Mouse (Mus musculus): ENCODE data around the gene Fsip1.
A peak's percentile ranks its signal among the peaks of the same experiment; 100 is the strongest.
"Not testable (repeated sequence)": the region's sequence is repeated elsewhere in the genome, so short reads cannot be mapped to it uniquely, and the experiment has no call there.

The Fsip1 gene

DNA sequence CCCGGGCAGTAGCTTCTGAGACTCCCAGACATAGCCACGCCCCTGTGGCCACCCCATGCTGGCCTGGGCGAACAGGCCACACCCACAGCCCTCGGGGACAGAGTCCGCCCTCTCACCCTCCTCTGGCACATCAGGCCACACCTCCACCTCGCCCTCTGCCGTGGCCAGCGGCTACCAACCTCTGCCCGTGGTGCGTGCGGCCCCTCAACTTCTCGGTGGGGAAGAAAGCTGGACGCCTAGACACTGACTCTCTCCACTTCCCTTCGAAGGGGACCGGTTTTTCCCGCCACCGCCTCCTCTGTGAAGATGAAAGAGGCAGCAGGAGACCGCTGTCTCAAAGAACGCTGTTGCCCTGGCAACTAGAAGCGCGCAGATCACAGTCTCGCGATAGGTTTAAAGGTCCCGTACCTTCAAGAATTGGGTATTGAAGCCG is at the start of gene Fsip1:
Gene Fsip1 (minus strand): TSS at position 346 of the 433 bp plus-strand sequence.
- peak; percentile 80 for DNase-seq

DNA sequence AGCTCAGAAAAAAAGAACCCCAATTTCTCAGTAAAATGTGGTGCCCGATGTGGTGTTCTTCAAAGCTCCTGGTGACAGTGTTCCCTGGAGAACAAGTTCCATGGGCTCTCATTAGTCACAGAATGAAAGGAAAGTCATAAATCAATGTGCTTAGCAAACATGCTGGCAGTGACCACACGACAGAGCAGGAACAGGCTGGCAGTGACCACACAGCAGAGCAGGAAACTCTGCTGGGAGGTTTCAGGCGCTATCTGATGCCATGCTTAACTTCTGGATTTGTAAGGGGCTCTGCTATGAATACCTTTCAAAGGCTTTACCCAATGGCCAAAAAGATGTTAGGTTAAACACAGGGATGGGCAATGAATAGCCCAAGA is 49.7 kb upstream of the Fsip1 start:
- DNase-seq: no peak

DNA sequence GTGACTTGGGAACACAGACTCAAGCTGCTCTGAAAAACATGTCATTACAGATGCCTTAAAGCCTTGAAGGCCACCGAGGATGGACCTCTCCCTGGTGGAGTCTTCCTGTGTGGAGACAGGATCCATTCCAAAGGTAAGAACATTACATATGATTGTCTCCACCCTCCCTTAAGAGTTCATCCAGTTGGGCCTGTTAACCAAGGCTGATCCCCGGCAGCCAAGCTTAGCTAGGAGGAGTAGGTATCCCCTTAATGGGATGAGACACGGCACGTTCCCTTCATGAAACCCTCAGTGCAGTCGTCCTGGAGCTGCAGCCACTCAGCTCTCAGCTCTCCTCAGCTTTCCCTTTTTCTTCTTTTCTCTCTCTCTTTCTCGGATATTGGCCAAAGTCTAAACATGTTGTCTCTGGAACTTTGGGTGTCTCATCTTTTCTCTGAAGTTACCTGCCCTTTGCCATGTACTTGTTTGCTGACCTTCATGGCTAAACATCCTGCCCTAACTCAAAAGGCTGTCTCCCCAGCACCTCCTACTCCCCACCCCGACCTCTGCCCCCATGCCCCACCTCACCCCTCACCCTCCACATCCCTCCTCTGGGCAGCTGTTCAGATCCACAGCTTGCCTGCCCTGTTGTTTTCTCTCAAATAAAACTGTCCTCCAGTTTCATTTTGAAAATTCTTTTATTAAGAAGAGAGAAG is 49.2 kb upstream of the Fsip1 start:
- DNase-seq: no peak

DNA sequence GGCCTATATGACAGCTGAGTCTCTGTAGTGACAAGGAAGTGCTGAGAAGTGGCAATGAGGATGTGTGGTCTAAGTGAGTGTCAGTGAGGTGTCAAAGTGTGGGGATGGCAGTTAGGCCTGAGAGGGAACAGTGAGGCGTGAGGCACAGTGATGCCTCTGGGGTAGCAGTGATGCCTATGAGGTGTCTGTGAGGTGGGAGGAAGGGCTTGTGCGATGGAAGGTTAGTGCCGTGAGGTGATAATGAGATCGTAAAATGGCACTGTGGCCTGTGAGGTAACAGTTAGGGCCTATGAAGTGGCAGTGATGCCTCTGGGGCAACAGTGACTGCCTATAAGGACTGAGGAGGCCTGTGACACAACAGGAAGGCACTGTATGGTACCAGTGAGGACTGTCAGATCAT is 46.7 kb upstream of the Fsip1 start:
- DNase-seq: no peak

DNA sequence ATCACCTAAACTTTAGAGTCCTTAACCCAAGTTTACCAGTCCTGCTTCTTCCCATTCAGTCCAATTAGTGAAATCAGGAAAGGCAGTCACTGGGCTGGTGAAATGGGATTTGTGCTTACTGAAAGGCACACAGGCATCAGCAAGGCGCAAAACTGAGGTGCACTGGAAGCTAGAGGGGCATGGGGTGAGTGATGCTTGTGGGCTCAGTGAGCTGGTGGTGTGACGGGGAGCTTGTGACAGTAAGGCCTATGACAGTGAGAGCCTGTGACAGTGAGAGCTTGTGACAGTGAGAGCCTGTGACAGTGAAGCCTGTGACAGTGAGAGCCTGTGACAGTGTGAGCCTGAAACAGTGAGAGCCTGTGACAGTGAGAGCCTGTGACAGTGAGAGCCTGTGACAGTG is 44.9 kb upstream of the Fsip1 start:
- no peak for DNase-seq

DNA sequence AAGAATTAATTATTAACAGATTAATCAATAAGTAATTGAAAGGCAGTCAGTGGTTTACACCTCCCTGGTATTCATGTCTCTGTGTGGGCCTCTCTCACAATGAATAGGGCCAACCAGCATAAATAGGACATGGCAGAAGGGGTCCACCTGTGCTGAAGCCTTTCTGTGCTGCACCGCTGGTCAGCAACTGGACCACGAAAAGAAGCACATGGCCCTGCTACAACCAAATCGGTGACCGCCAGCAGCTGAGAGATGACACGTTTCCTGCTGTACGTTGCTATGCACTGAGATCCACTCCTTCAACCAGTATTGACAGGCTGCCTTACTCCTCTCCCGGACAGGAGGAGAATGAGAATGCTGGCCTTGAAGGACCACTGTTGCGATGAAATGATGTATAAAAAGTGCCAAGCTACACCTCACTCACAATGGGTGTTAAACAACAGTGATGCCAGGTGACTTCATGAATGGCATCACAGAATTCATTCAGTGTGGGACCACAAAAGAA is 44.3 kb upstream of the Fsip1 start:
- no peak for DNase-seq

DNA sequence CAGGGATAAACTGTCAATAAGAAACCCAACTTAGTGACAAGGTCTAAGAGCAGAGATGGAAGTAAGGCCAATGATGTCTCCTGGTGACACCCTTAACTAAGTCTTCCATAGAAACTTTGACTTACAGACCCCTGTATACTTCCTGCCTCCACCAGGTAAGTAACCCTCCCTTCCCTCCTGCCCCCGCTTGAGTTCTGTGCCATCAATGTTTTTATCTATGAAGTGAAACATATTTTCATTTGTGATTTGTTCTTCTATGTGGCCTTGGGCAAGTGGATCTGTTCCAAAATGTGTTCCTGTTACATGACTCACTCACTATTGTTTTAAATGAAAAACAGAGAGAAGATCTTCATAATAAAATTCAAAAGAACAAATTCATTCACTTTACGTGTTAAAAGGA is 43.2 kb upstream of the Fsip1 start:
- DNase-seq: no peak

DNA sequence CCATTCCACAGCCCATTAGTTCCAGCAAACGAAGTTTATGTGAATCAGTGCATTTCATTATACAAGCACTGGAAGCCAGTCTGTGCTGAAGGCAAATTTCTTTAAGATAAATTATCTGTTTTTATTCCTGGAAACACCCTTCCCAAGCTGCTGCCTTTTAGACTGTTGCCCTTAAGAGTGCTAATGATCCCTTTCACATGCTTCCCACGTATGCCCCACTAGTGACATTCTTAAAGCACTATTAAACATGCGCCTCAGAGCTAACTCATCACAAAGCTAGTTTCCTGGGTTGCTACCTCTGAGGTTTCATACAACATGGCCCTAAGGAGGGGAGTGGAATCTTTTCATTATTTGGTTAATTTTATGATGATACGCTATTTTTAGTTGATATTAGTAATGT is 41.8 kb upstream of the Fsip1 start:
- DNase-seq: no peak

DNA sequence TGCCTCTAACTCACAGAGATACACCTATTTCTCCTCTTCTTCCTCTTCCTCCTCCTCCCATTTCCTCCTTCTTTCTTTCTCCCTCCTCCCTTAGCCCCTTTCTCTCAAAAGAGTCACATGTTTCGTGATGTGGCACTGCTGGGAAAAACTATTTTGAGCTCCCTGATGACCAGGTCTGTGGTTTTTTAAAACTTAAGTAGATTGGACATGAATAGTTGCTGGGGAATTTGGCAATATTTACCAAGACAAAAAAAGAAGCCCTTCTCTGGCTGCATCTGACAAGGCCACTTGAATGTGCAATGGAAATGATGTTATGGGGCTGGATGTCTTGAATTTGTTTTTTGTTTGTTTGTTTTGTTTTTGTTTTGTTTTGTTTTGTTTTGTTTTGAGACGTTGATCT is 41.2 kb upstream of the Fsip1 start:
- DNase-seq: no peak

DNA sequence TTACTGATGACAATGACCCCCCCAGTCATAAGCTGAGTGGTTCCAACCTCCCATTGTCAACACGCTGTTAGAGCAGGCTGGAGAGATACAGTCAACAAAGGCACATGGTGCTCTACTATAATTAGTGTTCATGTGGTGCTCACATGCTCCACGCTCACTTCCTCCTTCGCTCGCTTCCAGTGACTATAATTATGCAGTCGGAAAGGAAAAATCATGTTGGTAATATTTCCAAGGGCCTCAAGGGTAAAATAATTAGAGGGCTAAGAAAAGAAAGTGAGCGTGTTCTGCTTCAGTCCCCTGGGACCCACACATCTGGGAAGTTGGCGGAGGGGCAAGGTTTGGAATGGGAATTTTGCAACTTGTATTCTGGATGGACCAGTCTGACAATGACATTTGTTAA is 38.7 kb upstream of the Fsip1 start:
- DNase-seq: no peak

DNA sequence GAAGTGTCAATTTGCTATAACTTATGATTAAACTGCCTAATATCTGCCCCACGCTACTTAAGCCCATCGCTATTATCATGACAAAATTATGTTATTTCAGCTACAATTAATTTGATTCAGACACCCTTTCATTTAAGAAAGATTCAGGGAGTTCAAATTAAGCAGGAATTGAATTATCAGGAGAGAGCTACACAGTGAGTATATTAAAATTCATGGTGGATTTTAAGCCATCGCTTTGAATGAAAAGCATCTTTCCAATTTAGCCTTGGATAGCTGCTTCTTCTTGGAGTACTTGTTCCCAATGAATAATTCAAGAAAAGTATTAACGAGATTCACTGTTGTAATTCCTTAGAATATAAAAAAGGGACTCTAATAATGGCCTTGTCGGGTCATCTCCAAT is 36.8 kb upstream of the Fsip1 start:
- DNase-seq: no peak

DNA sequence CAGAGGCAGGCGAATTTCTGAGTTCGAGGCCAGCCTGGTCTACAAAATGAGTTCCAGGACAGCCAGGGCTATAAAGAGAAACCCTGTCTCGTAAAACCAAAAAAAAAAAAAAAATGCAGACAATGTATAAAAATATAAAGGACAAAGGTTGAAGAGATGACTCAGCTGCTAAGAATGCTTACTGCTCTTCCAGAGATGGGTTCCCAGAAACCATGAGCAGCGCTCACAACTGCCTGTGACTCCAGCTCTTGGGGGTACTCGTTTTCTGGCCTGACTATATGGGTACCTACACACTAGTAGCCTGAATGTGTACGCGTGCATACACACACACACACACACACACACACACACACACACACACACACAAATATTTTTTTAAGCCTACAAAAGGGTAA is 32.3 kb upstream of the Fsip1 start:
- DNase-seq: not testable (repeated sequence)

DNA sequence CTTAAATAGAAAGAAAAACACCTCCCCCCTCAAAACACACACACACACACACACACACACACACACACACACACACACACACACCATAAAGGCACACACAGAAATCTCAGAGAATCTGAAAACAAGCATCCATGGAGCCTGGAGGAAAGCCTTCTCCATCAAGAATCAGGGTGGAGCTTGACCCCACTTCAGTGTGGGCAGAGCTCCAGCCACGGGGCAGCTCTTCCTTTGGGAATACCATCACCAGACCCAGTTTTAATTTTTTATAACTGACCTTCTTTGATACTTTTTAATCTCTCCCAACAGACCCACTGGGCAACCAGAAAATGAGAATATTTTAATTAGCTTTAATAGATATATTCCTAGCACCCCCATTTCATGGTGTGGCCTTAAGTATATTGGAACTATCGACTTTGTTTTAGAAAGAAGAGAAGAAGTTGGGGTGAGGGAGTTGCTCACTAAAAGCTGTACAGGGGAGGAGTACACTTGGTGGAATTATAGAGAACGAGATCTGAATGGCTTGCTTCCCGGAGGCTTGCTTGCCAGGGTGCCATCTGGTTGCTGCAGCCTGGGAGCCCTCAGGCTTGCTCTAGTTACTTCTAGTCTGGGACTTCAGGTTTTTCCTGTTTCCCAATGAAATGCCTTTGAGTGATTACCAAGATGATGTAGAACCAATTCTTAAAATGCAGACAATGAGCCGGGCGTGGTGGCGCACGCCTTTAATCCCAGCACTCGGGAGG is 31.7 kb upstream of the Fsip1 start:
- no peak for DNase-seq

DNA sequence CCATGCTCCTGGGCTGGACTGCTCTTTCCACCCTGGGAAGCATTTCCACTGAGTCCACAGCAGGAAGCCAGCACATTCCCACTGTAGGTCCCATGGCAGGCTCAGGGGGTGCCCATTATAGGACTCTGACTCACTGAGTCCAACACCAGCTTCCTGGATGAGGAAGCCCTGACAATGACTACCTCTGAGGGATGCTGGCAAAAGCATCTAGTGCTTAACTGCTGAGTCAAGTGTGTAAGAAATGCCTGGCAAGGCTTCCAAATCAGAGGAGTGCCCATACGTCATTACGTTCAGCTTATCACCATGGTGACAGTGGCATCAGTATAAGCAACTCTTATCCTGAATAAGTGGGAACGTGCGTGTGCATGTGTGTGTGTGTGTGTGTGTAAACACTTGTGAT is 30.9 kb upstream of the Fsip1 start:
- no peak for DNase-seq

DNA sequence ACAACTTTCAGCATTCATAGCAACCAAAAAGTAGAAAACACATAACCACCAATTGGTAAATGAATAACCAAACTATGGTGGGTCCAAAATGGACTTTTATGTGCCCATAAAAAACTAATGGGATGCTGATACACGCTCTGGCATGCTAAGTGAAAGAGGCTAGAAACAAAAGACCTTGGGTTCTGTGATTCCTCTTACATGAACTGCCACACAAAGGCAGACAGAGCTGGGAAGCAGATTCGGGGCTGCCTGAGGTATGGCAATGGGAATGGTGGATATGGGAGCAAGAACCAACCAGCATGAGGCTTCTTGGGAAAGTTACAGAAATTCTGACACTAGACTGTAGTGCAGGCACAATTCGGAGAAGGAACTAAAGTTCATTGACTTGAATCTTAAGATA is 25.7 kb upstream of the Fsip1 start:
- DNase-seq: no peak

DNA sequence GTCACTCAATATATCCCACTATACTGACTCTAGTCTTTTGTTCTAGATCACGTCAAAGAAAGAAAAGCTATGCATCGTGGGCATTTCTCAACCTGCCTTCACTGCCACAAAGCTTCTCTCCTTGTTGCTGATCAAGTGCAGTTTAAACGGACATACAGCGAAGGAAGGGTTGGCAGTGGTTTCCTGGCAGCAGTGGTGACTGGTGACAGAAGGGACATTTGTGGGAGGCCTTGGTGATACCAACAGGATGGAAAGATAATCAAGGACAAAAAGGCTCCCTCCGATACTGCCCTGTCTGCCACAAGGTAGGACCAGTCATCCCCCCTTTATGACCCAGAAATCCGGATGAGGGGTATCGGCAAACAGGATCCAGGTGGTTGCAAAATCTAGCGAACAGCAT is 21.5 kb upstream of the Fsip1 start:
- DNase-seq: no peak

DNA sequence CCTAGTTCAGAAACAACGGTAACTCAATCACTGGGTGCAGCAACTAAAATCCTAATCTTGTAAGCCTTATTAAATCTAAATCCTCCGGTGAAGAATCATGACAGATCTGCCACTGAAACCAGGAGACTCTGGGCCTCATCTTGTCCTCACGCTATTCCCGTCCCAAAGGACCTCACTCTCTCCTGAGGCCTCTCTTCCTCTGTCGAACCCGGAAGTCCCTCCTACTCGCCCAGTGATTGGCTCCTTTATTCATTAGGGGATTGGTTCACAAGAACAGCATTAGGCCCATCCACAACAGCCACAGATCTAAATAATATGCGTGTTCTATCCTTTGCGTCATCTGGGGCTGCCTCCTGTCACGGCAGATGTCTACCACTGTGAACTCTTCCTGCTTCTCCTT is 14.8 kb upstream of the Fsip1 start:
- DNase-seq: no peak

DNA sequence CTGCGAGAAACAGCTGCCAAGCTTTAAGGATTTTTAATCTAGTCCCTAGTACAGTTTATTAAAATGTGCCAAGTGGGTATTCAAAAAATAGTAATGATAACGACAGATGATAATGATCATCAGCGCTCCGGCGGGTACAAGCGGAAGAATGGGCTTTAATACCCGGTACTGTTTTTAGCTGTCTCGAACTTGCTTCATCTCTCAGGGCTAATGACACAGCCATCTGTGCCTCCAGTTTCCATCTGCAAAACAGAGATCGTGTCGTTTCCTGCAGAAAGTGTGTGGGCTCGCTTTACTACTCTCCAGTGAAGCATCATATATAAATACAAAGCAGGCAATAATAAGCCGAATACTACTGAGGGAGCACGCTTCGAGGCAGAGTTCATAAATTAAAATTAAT is 13.4 kb upstream of the Fsip1 start:
- DNase-seq: no peak

DNA sequence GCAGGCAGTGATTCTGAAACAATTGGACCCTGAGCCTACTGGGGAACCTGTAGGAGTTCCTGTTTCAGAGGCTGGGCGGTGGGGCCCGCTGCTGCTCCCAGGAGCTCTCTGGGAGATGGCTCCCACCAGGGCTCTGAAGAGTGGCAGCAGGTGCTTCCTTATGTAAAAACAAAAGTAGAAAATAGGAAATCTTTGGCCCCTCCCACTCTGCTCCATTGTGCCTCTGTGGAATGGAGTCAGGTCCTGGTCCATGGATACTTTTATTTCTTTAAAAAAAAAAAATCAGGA is 7.1 kb upstream of the Fsip1 start:
- DNase-seq: no peak

DNA sequence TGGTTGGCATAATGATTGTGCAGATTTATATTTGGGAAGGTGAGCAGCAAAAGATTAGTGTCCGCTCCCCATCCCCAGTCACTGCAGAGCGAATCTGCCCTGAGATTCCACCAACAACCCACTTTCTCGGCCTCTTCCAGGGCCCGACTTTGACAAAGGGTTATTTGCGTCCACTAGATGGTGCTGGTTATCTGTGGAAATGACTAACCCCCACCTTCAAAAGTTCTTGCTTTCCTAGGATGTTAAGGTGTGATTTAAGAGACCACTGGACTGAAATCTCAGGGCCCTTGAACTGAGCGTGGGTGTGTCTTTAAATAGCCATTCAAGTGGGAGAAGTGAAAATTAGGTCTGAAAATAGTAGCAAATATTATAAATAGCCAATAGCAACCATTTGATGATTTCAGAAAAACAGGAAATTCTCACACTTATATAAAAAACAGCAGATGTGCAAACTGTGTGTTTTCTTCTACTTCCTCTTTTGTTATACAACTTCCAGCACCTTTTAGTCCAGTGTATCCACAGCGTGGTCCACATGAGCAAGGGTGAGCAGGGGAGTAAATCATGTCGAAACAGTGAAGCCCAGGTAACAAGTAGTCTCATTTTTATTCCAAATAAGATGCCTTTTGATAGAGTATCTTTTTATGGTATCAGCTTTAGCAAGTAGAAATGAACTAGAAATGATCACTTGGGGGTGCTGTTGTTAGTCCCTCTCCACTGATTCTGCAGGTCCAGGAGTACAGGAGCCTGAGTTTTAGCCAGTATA is 6.6 kb upstream of the Fsip1 start:
- peak; percentile 31 for DNase-seq

DNA sequence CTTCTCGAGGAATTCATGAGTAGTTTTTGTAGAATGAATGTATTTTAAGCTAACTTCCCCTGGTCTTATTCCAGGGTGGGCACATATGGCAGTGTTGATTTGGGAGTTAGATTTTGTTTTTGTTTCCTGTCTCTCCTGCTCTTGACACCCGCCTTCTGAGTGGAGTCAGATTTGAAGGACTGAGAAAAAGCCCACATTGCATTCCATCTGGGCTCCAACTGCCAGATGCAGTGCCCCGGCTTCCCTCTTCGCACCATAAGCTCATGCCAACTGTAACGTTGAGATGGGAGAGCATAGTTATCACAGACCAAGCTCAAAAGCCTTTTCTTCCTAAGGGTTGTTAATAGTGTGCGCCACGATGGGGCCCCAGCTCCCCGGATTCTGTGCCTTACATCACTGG is 5.9 kb upstream of the Fsip1 start:
- peak; percentile 49 for DNase-seq

DNA sequence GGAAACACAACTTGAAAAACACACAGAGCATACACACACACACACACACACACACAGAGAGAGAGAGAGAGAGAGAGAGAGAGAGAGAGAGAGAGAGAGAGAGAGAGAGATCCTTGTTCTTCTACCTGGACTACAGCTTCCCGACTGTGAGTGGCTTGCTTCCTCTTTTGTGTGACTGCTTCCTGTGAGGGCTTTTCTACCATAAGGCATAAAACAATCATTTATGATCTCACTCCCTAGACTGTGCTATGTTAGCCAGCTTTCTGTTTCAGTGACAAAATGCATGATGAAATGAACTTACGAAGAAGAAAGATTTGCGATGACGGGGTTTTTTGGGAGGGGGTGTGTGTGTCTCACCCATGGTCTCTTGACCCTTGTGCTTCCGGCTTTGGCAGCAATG is 3.0 kb upstream of the Fsip1 start:
- DNase-seq: no peak

DNA sequence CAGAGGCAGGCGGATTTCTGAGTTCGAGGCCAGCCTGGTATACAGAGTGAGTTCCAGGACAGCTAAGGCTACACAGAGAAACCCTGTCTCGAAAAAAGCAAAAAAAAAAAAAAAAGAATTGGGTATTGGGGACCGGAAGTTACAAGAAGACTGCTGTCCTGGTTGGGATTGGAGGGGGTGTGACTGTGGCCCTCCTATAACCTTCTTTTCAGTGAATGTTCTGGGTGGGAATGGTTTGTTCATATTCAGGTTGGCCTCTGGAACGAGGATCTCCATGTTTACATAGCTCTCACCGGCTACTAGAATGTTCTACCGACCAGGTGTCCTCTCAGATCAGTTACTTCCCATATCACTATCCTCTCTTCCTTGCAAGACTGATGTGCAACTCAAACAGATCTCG is 328 bp upstream of the Fsip1 start:
- no peak for DNase-seq

DNA sequence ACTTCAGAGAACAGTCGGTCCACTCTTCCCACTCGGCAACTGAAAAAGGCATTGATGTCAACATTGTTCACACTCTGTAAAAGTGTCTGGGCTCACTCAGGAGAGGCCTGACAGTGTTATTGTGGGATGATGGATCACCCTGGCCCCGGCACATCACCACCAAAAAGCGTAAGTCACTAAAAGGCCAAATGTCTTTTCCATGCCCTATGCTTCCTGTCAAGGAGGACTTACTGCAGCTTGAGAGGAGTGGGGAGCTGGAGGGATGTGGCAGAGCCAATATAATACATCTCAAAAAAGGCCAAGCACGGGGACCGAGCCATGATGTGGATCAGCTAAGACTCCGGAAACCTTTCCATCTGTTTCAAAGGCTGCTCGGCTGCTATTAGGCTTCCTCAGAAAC is 2.2 kb downstream of the Fsip1 start:
- DNase-seq: no peak
